Mouse (Mus musculus): ENCODE measurements at regions not wholly inside any gene's neighbourhood (a gene's known extent, or its start where the extent isn't known, plus 50 kb on each side); places are given as distances from the start of the nearest gene placed in this dataset.
A peak's percentile ranks its signal among the peaks of the same experiment; 100 is the strongest.

GRCm38 (mm10) chr3:34331889-34332276 is 250.8 kb upstream of the Dnajc19 start:
- Histone ChIP-seq H3K9me3 (replicated peaks; ENCODE audit: control insufficient read depth, low read length) (no peaks in the 10 kb centered on the region), H3K4me3 (ENCODE audit: low read depth, low read length) (no peak overlapping the region), H3K36me3 (ENCODE audit: control insufficient read depth, insufficient read depth, low read length) (no peaks in the 10 kb centered on the region), H3K27me3 (replicated peaks; ENCODE audit: control insufficient read depth, insufficient read depth, low read length) (no peaks in the 10 kb centered on the region), H3K9ac (ENCODE audit: low read length) (no peak overlapping the region), H3K27ac (ENCODE audit: low read depth, low read length) (no peak overlapping the region), H3K4me1 (ENCODE audit: control insufficient read depth, insufficient read depth, low read length) (peaks cover 17% of the 10 kb centered on the region), H3K4me2 (ENCODE audit: low read length) (peak overlapping the region; percentile 18; the same call in 1 of the 2 replicates)
- ATAC-seq (0 out of 2 replicates have a peak, but pooled peaks have one; percentile 2), DNase-seq (ENCODE audit: low spot score) (no peak)
- 19% methylated on average over 5 of the region's 5 CpGs for WGBS

DNA sequence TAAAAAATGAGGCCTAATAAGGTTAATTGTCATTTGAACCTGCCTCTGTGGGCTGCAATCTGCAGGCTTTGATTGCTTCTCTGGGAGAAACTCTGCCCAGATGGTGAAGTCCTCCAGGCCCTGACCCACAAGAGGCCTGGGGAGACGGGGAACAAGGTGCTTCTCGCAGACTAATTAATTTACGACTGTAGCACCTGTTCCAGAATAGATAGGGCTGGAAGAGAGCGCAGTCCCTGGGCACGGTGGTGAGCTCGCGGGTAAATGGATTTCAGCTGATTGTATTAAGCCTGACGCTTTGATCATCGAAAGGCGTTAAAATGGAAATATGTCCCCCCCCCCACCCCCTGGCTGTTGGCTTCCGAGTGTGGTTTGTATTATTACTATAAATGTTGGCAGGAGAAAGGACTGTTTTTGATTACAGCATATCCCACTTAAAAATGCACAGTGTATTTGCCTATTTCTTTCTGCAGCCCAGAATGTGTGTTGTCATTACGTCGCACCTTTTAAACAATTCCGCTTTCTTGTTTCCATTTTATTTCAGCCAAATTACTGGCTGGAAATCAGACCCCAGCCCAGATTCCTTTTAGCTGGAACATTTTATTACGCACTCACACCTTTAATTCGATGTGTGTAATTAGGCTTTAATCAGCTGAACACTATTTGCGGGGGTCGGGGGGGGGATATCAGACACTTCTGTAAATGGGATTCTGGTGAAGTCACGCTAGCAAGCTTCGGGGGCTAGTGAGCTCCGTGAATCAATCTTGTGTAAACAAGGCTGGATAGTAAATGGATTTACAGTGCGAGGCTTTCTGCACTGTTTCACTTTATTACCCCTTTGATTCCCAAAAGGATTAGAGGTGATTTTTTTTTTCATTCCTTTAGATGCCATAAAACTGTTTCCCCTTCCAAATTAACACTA is 250.1 kb upstream of the Dnajc19 start:
- Histone ChIP-seq H3K4me1 (ENCODE audit: control insufficient read depth, insufficient read depth, low read length) (peaks cover 17% of the 10 kb centered on the region), H3K36me3 (ENCODE audit: control insufficient read depth, insufficient read depth, low read length) (no peaks in the 10 kb centered on the region), H3K9me3 (replicated peaks; ENCODE audit: control insufficient read depth, low read length) (no peaks in the 10 kb centered on the region), H3K27ac (ENCODE audit: low read depth, low read length) (peak overlapping the region; percentile 11; the same call in 1 of the 2 replicates), H3K4me3 (ENCODE audit: low read depth, low read length) (no peak overlapping the region), H3K9ac (ENCODE audit: low read length) (no peak overlapping the region), H3K4me2 (ENCODE audit: low read length) (peak overlapping the region; percentile 18), H3K27me3 (replicated peaks; ENCODE audit: control insufficient read depth, insufficient read depth, low read length) (no peaks in the 10 kb centered on the region)
- ATAC-seq, result peak; percentile 80
- peak; percentile 85 for DNase-seq (ENCODE audit: low spot score)
- 13% methylated on average over 22 of the region's 22 CpGs for WGBS

DNA sequence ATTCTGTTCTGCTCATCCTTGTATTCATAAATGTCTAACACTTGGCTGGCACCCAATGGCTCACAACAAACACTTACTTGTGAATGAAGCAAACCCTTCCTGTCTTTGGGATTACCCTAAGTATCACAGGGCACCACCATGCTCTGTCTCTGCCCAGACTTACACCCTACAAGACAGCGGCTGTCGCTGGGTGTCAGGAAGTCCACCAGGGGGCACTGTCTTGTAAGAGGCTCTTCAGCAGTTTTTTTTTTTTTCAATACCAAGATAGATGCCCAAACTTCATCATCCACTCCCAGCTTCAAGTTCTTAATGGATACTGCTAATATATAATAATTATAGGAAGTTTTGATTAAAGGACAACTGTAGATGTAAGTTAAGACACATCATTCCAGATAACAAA is 247.7 kb upstream of the Dnajc19 start:
- no peaks in the 10 kb centered on the region for H3K27me3 ChIP-seq (replicated peaks; ENCODE audit: control insufficient read depth, insufficient read depth, low read length)
- 12% methylated on average over 2 of the region's 2 CpGs for WGBS
- ATAC-seq (no peak), DNase-seq (ENCODE audit: low spot score) (peak; percentile 76)
- H3K4me1 ChIP-seq (ENCODE audit: control insufficient read depth, insufficient read depth, low read length), result peaks cover 19% of the 10 kb centered on the region
- no peaks in the 10 kb centered on the region for H3K9me3 ChIP-seq (replicated peaks; ENCODE audit: control insufficient read depth, low read length)
- H3K36me3 ChIP-seq (ENCODE audit: control insufficient read depth, insufficient read depth, low read length), result no peaks in the 10 kb centered on the region
- H3K9ac ChIP-seq (ENCODE audit: low read length), result no peak overlapping the region
- no peak overlapping the region for H3K27ac ChIP-seq (ENCODE audit: low read depth, low read length)
- H3K4me3 ChIP-seq (ENCODE audit: low read depth, low read length), result no peak overlapping the region
- H3K4me2 ChIP-seq (ENCODE audit: low read length), result no peak overlapping the region

DNA sequence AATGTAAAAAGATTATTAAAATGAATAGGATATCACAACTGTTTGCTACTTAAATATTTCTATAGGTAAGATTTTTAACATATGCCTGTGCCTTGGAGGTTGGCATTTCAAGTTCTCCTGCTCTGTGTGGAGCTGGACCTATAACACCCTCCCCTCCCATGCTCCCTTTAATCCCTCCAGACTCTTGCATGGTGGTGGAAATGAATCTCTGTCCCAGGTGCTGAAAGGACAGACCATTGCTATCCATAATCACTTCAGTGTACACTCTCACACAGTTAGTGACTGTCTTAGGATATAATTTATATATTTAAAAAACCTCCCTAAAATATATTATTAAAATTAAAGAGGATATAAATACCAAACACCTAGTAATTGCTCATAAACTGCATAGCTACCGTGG is 244.5 kb upstream of the Dnajc19 start:
- WGBS, result 97% methylated on average over 1 of the region's 1 CpGs
- Histone ChIP-seq H3K4me2 (ENCODE audit: low read length) (no peak overlapping the region), H3K9me3 (replicated peaks; ENCODE audit: control insufficient read depth, low read length) (no peaks in the 10 kb centered on the region), H3K9ac (ENCODE audit: low read length) (no peak overlapping the region), H3K27ac (ENCODE audit: low read depth, low read length) (no peak overlapping the region), H3K36me3 (ENCODE audit: control insufficient read depth, insufficient read depth, low read length) (no peaks in the 10 kb centered on the region), H3K27me3 (replicated peaks; ENCODE audit: control insufficient read depth, insufficient read depth, low read length) (no peaks in the 10 kb centered on the region), H3K4me1 (ENCODE audit: control insufficient read depth, insufficient read depth, low read length) (peaks cover 21% of the 10 kb centered on the region), H3K4me3 (ENCODE audit: low read depth, low read length) (no peak overlapping the region)
- ATAC-seq (no peak), DNase-seq (ENCODE audit: low spot score) (no peak)

GRCm38 (mm10) chr3:34322527-34323210 is 241.5 kb upstream of the Dnajc19 start:
- peak; percentile 75 for ATAC-seq
- Histone ChIP-seq H3K27ac (ENCODE audit: low read depth, low read length) (no peak overlapping the region), H3K4me1 (ENCODE audit: control insufficient read depth, insufficient read depth, low read length) (peaks cover 24% of the 10 kb centered on the region), H3K27me3 (replicated peaks; ENCODE audit: control insufficient read depth, insufficient read depth, low read length) (no peaks in the 10 kb centered on the region), H3K36me3 (ENCODE audit: control insufficient read depth, insufficient read depth, low read length) (no peaks in the 10 kb centered on the region), H3K9me3 (replicated peaks; ENCODE audit: control insufficient read depth, low read length) (no peaks in the 10 kb centered on the region), H3K4me2 (ENCODE audit: low read length) (no peak overlapping the region), H3K4me3 (ENCODE audit: low read depth, low read length) (no peak overlapping the region), H3K9ac (ENCODE audit: low read length) (no peak overlapping the region)
- WGBS, result 45% methylated on average over 15 of the region's 15 CpGs
- DNase-seq (ENCODE audit: low spot score), result peak; percentile 78

DNA sequence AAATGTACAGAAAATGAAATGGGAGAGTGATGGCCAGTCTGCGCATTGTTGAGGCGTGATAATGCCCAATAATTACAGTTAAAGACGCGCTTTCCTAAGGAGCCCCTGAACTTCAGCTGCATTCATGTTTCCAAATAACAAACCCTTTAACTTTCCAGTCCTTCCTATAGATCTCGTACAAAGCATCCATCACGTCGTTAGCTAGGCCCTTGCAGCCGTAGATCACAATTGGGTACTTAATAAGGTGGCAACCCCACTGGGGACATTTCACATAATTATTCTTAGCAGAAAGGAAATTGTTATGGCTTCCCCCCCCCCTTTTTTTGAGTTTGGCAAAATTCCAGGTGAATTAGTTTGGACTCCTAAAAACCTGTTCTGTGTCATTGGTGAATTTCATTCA is 233.7 kb upstream of the Dnajc19 start:
- Histone ChIP-seq H3K27ac (ENCODE audit: low read depth, low read length) (0 out of 2 replicates have a peak overlapping the region, but pooled peaks have one; percentile 6), H3K4me1 (ENCODE audit: control insufficient read depth, insufficient read depth, low read length) (peaks cover 24% of the 10 kb centered on the region), H3K4me2 (ENCODE audit: low read length) (peak overlapping the region; percentile 18; the same call in 1 of the 2 replicates), H3K4me3 (ENCODE audit: low read depth, low read length) (no peak overlapping the region), H3K36me3 (ENCODE audit: control insufficient read depth, insufficient read depth, low read length) (no peaks in the 10 kb centered on the region), H3K9me3 (replicated peaks; ENCODE audit: control insufficient read depth, low read length) (no peaks in the 10 kb centered on the region), H3K27me3 (replicated peaks; ENCODE audit: control insufficient read depth, insufficient read depth, low read length) (no peaks in the 10 kb centered on the region), H3K9ac (ENCODE audit: low read length) (no peak overlapping the region)
- 0 out of 2 replicates have a peak, but pooled peaks have one; percentile 12 for ATAC-seq
- 8% methylated on average over 8 of the region's 8 CpGs for WGBS
- peak; percentile 40 for DNase-seq (ENCODE audit: low spot score)

GRCm38 (mm10) chr3:34314393-34314792 is 233.3 kb upstream of the Dnajc19 start:
- Histone ChIP-seq H3K9me3 (replicated peaks; ENCODE audit: control insufficient read depth, low read length) (no peaks in the 10 kb centered on the region), H3K27me3 (replicated peaks; ENCODE audit: control insufficient read depth, insufficient read depth, low read length) (no peaks in the 10 kb centered on the region), H3K4me1 (ENCODE audit: control insufficient read depth, insufficient read depth, low read length) (peaks cover 24% of the 10 kb centered on the region), H3K4me3 (ENCODE audit: low read depth, low read length) (no peak overlapping the region), H3K27ac (ENCODE audit: low read depth, low read length) (no peak overlapping the region), H3K9ac (ENCODE audit: low read length) (no peak overlapping the region), H3K4me2 (ENCODE audit: low read length) (peak overlapping the region; percentile 18; the same call in 1 of the 2 replicates), H3K36me3 (ENCODE audit: control insufficient read depth, insufficient read depth, low read length) (no peaks in the 10 kb centered on the region)
- WGBS, result 9% methylated on average over 11 of the region's 11 CpGs
- ATAC-seq (no peak), DNase-seq (ENCODE audit: low spot score) (peak; percentile 65)

DNA sequence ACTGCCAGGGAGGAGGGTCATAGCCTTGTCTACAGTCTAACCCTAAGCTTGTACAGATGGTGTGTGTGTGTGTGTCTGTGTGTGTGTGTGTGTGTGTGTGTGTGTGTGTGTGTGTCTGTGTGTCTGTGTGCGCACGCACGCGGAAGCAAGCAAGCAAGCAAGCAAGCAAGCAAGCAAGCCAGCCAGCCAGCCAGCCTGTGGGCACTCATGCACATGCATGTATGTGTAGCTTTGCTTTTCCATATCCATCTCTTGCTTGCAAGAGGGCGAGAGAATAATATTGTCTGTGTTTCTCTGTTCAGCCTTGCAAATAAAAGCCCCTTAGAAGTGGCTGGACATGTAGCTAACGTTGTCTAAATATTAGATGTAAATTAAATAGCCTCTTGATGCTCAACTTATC is 230.8 kb upstream of the Dnajc19 start:
- no peaks in the 10 kb centered on the region for H3K36me3 ChIP-seq (ENCODE audit: control insufficient read depth, insufficient read depth, low read length)

More for the DNA sequence above, 230.8 kb upstream of the Dnajc19 start:
- WGBS, result 70% methylated on average over 6 of the region's 6 CpGs
- H3K9me3 ChIP-seq (replicated peaks; ENCODE audit: control insufficient read depth, low read length), result no peaks in the 10 kb centered on the region
- H3K4me3 ChIP-seq (ENCODE audit: low read depth, low read length), result no peak overlapping the region
- DNase-seq (ENCODE audit: low spot score), result peak; percentile 33
- peaks cover 24% of the 10 kb centered on the region for H3K4me1 ChIP-seq (ENCODE audit: control insufficient read depth, insufficient read depth, low read length)
- no peak overlapping the region for H3K9ac ChIP-seq (ENCODE audit: low read length)
- H3K27ac ChIP-seq (ENCODE audit: low read depth, low read length), result no peak overlapping the region
- no peak for ATAC-seq
- no peak overlapping the region for H3K4me2 ChIP-seq (ENCODE audit: low read length)
- no peaks in the 10 kb centered on the region for H3K27me3 ChIP-seq (replicated peaks; ENCODE audit: control insufficient read depth, insufficient read depth, low read length)

Measured in forebrain, embryonic 14.5 days (tissue).